Mouse (Mus musculus) left cerebral cortex, adult 2 months (tissue): Measurements from ENCODE around the gene Nlrp4c. TPM values are rescaled to one million over a fixed set of nuclear protein-coding genes. Genes with fewer than 3 reads are reported as not detected.
A peak's percentile ranks its signal among the peaks of the same experiment; 100 is the strongest.

Source experiments
- DNase-seq, 2 experiments: peaks; one replicate each; pipeline ENCODE4 v3.0.0; 2021 to 2022; ENCODE audit warnings: low spot score in 2 of 2, mixed read lengths in 1 of 2; ENCODE audit errors: extremely low spot score in 1 of 2
- H3K27ac ChIP-seq: fragments of 200-600 bp; 2 replicates; pipeline ENCODE4 v1.8.1; 2022
- H3K4me3 ChIP-seq: fragments of 200-600 bp; 2 replicates; pipeline ENCODE4 v1.8.1; 2022
- CTCF ChIP-seq: fragments of 200-600 bp; IDR thresholded peaks from 2 replicates; pipeline ENCODE4 v1.8.1; 2022; ENCODE audit warnings: antibody characterized with exemption, mild to moderate bottlenecking, moderate library complexity
- intact Hi-C: fragments of 180-260 bp; cut with DNase I; formaldehyde crosslinking; loops from one replicate; pipeline ENCODE4 v1.15.1; 2025
- total RNA-seq, 2 experiments: library from RNA; stranded (reverse); gene quantifications; 2 replicates each; pipeline ENCODE4 v1.2.3; 2021

Nlrp4c gene
- total RNA-seq, 2 experiments from 2014 or later, result not detected

DNA sequence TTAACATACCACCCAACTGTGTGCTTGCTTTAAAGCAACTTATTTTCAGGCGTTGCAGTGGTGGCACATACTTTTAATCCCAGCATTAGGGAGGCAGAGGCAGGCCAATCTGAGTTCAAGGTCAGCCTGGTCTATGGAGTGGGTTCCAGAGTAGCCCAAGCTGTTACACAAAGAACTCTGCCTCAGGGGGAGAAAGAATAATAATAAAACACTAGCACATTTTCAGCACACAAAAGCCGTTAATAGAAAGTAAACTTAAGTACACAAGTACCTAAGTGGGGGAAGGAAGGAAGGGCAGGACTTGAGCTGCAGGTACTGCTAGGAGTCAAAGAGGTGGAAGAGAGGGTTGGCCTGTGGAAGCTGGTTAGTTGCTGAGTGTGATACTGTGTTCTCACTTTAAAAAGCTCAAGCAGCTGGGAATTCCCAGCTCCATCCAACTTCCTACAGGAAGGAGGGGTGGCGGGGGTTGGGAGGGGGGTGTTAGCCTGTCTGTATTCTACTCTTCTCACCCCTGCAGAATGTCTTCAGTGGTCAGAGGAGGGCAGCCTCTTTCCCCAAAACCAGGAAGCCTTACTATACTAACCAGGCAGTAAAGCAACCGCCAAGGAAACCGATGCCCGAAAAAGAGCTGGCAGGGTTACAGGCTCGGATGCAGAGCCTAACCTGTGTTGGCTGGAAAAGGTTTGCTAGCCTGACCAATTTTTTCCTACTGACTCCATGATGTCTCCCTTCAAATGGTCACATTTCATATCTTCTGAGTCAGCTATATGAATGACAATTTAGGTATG lies 101.4 kb downstream of the Nlrp4c start:
- TF ChIP-seq CTCF, result no peak
- Histone ChIP-seq H3K4me3 (no peak overlapping the region), H3K27ac (peak overlapping the region; percentile 40)
- no peak for DNase-seq
- intact Hi-C loops, result no loop called here

DNA sequence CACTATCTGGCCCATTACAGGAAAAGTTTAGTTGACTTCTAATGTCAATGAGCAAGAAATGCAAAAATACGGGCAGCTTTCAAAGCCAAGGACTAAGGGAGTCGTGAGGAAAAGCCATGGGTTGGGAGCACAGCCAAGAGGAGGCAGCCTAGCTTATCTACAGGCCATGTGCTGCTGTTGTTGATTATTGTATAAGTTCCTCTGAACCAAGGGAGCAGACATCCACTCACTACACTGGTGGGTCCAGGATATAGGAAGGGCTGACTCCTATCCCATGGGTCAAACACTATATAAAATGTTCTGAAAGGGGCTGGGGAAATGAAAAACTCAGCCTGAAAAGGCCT lies 102.0 kb downstream of the Nlrp4c start:
- DNase-seq, result no peak
- Histone ChIP-seq H3K4me3 (no peak overlapping the region), H3K27ac (peak overlapping the region; percentile 36; the same call in 1 of the 2 replicates)
- TF ChIP-seq CTCF, result no peak
- intact Hi-C loops, result no loop called here

DNA sequence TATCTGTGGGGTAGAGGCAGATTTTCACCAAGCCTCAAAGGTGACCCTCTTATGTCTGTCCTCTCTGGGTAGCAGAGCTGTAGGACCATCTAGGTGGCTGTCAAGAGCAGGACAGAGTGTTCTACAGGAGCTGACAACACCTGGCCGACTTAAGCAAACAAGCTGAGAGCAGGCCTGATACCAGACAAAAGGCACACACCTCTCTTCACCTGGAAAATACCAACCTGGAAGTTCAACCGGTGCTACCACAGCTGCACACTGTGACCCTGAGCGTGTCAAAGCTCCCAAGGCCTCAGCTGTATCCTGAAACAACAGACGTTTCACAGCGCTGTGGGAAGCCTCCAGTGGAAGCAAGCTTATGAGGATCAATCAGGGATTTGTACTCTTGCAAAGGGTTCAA lies 102.7 kb downstream of the Nlrp4c start:
- TF ChIP-seq CTCF, result no peak
- DNase-seq, result no peak
- Histone ChIP-seq H3K4me3 (no peak overlapping the region), H3K27ac (no peak overlapping the region; the same call in 1 of the 2 replicates)
- intact Hi-C loops, result no loop called here

DNA sequence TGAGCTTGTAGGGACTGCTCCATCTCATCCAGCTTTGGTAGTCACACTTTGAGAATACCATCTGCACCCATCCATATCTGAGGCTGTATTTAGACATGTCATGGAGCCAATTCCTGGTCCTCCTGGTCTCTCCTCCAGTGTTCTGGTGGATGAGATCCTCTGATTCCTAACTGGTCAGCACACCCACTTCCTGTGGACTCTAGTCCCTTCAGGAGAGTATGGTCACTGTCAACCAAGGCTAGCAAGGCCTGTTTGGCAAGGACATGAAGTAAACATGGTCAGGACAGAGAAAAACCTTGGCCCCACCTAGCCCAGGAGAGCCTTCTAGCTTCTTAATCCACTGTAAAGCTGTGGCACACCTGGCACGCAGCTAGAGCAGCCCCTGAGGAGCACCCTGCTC lies 106.3 kb downstream of the Nlrp4c start:
- intact Hi-C loops, result loop anchor here (10.0 kb wide), 1 partner anchor 1144 kb away; no protein-coding TSS in a partner anchor
- Histone ChIP-seq H3K27ac (peak overlapping the region; percentile 40; the same call in 1 of the 2 replicates), H3K4me3 (no peak overlapping the region)
- TF ChIP-seq CTCF, result no peak
- DNase-seq, result no peak

DNA sequence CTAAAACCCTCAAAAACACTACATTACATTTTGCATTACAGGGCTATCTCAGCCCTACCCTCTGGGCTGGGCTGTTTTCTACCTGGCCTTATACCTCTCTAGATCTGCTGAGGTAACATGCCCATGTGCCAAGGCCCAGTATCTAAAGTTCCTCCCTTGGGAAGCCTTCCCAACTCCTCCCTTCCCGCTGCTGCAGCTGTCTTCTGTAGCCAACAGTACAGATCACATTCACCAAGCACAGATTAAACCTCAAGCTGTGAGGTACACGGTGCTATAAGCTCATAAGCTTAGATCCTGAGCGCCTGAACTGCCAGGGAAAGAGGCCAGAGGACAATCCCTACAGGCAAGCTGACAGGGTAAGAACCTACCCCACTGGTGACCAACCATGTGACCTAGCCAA lies 107.1 kb downstream of the Nlrp4c start:
- Histone ChIP-seq H3K4me3 (no peak overlapping the region), H3K27ac (no peak overlapping the region; the same call in 1 of the 2 replicates)
- no peak for DNase-seq
- TF ChIP-seq CTCF, result no peak
- intact Hi-C loops, result loop anchor here (10.0 kb wide), 1 partner anchor 1143 kb away; no protein-coding TSS in a partner anchor

DNA sequence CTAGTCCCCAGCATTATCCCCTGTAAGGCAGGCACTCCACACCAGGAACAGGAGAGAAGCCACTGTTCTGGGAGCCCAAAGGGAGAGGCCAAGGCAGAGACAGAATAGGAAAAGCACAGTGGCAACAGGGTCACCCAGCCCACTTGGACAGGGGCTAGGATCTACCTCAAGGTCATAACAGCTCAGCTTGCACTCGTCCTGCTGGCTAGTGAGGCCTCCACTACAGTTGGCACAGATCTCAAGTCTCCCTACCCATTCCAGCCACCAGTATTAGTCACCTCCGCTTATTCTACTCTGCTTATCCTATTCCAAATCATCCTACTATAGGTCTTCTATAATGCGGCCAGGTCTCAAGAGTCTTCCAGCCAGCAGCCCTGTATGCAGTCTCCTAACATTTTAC lies 108.2 kb downstream of the Nlrp4c start:
- intact Hi-C loops, result loop anchor here (10.0 kb wide), 1 partner anchor 1142 kb away; no protein-coding TSS in a partner anchor
- no peak for TF ChIP-seq CTCF

DNA sequence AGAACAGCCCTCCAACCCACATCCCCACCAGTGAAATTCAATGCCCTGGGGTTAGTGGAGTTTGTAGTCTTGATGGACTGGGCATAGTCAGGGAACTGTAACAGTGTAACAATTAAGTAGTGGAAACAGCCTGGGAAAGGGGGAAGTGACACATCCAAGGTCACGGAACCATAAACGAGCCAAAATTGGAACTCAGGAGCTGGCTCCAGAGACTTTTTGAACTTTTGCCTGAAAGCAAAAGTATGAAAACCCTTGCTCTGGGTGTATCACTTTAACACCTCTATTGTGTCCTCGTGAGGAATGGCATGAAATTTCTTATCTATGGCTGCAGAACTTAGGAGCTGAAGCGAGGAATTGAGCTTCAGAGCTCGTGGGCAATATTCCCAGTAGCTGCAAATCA lies 109.2 kb downstream of the Nlrp4c start:
- Histone ChIP-seq H3K27ac (no peak overlapping the region; the same call in 1 of the 2 replicates), H3K4me3 (peak overlapping the region; percentile 94)
- no peak for DNase-seq
- TF ChIP-seq CTCF, result no peak
- intact Hi-C loops, result loop anchor here (10.0 kb wide), 1 partner anchor 1141 kb away; no protein-coding TSS in a partner anchor

More for the DNA sequence above, 108.2 kb downstream of the Nlrp4c start:
- DNase-seq, result no peak
- Histone ChIP-seq H3K27ac (no peak overlapping the region), H3K4me3 (no peak overlapping the region)

Other genes with a start within 250 kb of the Nlrp4c start
- gene Vmn1r63, start 239.7 kb upstream of the Nlrp4c start, total RNA-seq, result not detected
- gene Vmn1r64, start 160.6 kb upstream of the Nlrp4c start, total RNA-seq, result not detected
- not detected for gene Vmn1r65, start 34.2 kb upstream of the Nlrp4c start, total RNA-seq
- 10 to 100 TPM; 27.8 to 30.2 TPM for gene Zfp787, start 110.8 kb downstream of the Nlrp4c start, total RNA-seq
- 10 to 100 TPM; 62.0 to 66.7 TPM for gene Zfp444, start 127.1 kb downstream of the Nlrp4c start, total RNA-seq
- not detected for gene Galp, start 151.9 kb downstream of the Nlrp4c start, total RNA-seq
- gene Zscan5b, start 177.1 kb downstream of the Nlrp4c start, total RNA-seq, result not detected
- not detected for gene Epp13, start 207.5 kb downstream of the Nlrp4c start, total RNA-seq
- gene Zfp667, start 241.4 kb downstream of the Nlrp4c start, total RNA-seq, result 10 to 100 TPM; 12.8 to 14.1 TPM